Mouse (Mus musculus) c-Kit-positive CD71-positive TER-119-positive erythroid progenitor cells, embryonic 14.5 days (primary cell): ENCODE data around the gene Sp2.

Experiments
- DNase-seq: peaks from one replicate; pipeline ENCODE4 v3.0.0-alpha.2; 2013; ENCODE audit warnings: low spot score

Sp2 gene

GRCm38 (mm10) chr11:96969746-96970145 lies 13.0 kb downstream of the Sp2 start:
- no peak for DNase-seq

GRCm38 (mm10) chr11:96969280-96969722 lies 13.5 kb downstream of the Sp2 start:
- DNase-seq = no peak

GRCm38 (mm10) chr11:96968476-96968875 lies 14.3 kb downstream of the Sp2 start:
- DNase-seq = no peak

- no peak for DNase-seq
These were observed 15.1 kb downstream of the Sp2 start for GRCm38 (mm10) chr11:96967544-96968269.

GRCm38 (mm10) chr11:96966914-96967543 lies 15.7 kb downstream of the Sp2 start:
- DNase-seq = no peak

- DNase-seq = no peak
These were observed 16.6 kb downstream of the Sp2 start for GRCm38 (mm10) chr11:96966172-96966571.

- peak; percentile 80 for DNase-seq
These were observed 19.2 kb downstream of the Sp2 start for GRCm38 (mm10) chr11:96963580-96963979.

GRCm38 (mm10) chr11:96957061-96957805 lies 25.5 kb downstream of the Sp2 start:
- DNase-seq = no peak

GRCm38 (mm10) chr11:96956009-96956724 lies 26.6 kb downstream of the Sp2 start:
- no peak for DNase-seq

GRCm38 (mm10) chr11:96955094-96955493 lies 27.7 kb downstream of the Sp2 start:
- DNase-seq = no peak

GRCm38 (mm10) chr11:96952896-96953295 lies 29.9 kb downstream of the Sp2 start:
- no peak for DNase-seq

GRCm38 (mm10) chr11:96952426-96952825 lies 30.3 kb downstream of the Sp2 start:
- DNase-seq = no peak

- no peak for DNase-seq
These were observed 32.0 kb downstream of the Sp2 start for GRCm38 (mm10) chr11:96950767-96951166.

- DNase-seq = peak; percentile 88
These were observed 34.9 kb downstream of the Sp2 start for GRCm38 (mm10) chr11:96947849-96948248.

- DNase-seq = no peak
These were observed 36.3 kb downstream of the Sp2 start for GRCm38 (mm10) chr11:96946498-96946897.

GRCm38 (mm10) chr11:96944844-96945580 lies 37.7 kb downstream of the Sp2 start:
- DNase-seq = no peak

- peak; percentile 97 for DNase-seq
These were observed 38.9 kb downstream of the Sp2 start, which contains the start of gene Pnpo for GRCm38 (mm10) chr11:96943746-96944304. Pnpo (minus strand) TSS chr11:96943986.

- peak; percentile 75 for DNase-seq
These were observed 40.7 kb downstream of the Sp2 start for GRCm38 (mm10) chr11:96941989-96942590.

- peak; percentile 81 for DNase-seq
These were observed 41.9 kb downstream of the Sp2 start for GRCm38 (mm10) chr11:96940578-96941465.

- DNase-seq = no peak
These were observed 44.3 kb downstream of the Sp2 start for GRCm38 (mm10) chr11:96938426-96938800.
